Mouse (Mus musculus): Measurements from ENCODE around the gene Galt.
"Not testable (repeated sequence)": the region's sequence is repeated elsewhere in the genome, so short reads cannot be mapped to it uniquely, and the experiment has no call there.

Gene Galt

DNA sequence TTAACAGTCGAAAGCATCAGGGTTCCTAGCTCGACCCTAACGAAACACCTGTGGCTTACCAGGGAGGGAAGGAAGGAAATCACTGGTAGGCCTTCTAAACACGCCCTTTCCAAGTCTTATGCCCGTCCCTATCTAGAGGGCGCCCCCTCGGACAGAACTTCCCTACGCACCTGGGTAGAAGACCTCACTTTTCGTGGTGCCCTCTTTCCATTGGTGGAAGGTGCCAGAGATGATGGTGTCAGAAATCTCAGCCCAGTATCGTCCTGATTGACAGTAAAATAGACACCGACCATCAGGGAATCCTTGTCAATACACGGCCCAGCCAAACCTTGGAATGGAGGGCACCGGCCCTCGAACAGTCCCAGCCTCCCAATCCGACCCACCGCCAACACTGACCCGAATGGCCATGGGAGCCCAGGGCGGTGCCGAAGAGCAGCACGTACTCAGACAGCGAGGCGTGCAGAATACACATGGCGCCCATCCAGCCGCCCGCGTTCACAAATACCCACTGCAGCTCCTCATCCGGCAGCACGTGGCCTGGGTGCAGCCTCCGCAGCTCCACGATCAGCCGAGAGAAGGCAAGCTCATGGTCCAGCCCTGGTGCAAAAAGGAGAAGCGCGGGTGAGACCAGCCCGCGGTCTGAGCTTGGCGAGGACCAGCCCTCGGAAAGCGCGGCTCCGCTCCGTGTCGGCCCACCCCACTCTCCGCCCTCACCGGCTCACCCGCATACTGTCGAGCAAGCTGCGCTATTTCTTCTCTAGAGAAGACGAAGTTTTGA is 14.5 kb upstream of the Galt start:
- no peak for DNase-seq (ENCODE audit: low spot score in 2 of 2)

DNA sequence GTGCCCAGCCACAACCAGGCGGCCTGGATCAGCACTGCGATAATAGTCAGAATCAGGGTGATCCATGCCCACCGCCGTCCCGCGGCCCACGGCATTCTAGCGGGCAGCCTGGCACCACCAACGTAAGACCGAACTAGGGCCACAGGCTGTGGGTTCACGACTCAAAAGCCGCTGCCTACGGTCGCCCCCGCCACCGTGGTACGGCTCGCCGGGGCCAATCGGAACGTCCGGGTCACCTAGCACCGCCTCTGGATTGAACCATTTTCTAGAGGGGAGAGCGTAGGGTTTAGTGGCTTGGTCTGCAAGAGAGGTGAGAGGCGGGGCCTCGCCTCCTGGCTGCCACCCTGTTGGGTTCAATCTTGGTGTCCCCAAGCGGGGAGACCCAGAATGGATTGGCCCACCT is 13.9 kb upstream of the Galt start:
- DNase-seq (ENCODE audit: low spot score in 2 of 2), result peak; percentile 78 to 82

GRCm38 (mm10) chr4:41744131-41744530 is 10.9 kb upstream of the Galt start:
- DNase-seq (ENCODE audit: low spot score in 2 of 2), result no peak

DNA sequence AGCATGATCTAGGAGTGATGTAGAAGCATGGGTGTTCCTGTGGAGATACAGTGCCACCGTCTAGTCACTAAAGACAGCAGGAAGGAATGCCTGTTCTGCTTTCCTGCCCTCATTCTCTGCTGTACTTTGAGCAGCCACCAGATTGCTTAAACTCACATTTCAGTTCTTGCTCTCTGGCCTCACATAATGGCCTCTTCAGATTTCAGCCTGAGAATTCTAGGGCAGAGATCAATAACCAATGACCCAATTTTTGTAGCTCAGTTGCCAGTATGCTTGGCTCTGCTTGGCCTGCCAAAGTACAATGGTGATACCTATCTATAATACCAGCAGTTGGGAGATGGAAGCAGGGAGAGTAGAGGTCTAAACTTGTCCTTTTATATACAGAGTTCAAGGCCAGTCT is 10.0 kb upstream of the Galt start:
- DNase-seq (ENCODE audit: low spot score in 2 of 2), result no peak

DNA sequence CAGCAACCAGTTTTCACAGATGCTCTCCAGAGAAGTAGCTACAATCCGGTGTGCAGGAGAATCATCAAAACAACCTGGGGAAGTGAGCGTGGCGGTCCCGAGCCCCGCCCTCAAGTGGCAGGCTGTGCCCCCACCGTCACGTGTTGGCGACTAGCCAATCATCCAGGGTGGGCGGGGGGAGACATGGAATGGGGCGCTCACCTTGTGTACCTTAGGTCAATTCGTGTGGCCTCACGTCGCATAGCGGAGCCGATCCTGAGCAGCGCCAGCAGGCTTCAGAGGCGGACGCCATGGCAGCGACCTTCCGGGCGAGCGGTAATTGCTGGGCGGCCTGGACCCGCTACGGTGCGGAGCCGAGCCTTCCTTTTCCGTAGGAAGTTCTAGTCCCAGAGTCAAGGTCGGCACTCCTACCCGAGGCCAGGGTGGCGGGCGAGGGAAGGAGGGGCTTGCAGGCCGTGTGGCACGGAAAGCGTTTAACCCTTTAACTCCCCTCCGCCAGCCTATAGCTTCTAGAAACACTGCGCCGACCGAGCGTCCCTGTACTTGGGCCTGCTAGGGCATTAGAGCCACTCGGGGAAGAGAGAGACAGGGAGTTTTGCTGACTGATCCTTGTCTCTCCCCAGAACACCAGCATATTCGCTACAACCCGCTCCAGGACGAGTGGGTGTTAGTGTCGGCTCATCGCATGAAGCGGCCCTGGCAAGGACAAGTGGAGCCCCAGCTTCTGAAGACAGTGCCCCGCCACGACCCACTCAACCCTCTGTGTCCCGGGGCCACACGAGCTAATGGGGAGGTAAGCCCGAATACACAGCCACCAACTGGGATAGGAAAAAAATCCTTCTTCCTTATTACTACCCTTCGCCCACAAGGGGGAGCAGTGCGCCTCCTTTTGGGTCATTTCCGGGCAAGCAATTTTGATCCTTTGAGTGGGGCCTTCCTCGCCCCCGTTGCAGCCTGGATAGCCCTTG is 594 bp downstream of the Galt start, which contains the start of gene Sigmar1:
TSS of gene Sigmar1 (minus strand) at position 820 of the 968 bp plus-strand sequence.
- DNase-seq (ENCODE audit: low spot score in 2 of 2), result peak; percentile 69 to 82

GRCm38 (mm10) chr4:41756440-41756839 is 1.4 kb downstream of the Galt start:
- no peak for DNase-seq (ENCODE audit: low spot score in 2 of 2)

GRCm38 (mm10) chr4:41757321-41757720 is 2.3 kb downstream of the Galt start:
- no peak for DNase-seq (ENCODE audit: low spot score in 2 of 2)

DNA sequence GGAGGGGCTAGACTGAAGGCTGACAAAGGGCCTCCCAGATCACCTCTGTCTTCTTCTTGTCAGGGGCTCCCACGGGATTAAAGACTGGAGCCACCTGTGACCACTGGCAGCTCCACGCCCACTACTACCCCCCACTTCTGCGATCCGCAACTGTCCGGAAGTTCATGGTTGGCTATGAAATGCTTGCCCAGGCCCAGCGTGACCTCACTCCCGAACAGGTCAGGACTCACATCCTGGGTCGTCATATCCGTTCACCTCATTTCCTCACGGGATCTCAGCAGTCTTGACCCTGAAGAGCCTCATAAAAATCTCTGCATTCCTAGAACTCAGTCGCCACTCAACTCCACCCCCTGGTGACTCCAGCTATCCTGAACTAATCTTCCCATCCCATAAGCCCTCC is 3.0 kb downstream of the Galt start:
- no peak for DNase-seq (ENCODE audit: low spot score in 2 of 2)

- no peak for DNase-seq (ENCODE audit: low spot score in 2 of 2)
Measured at GRCm38 (mm10) chr4:41758701-41759100, 3.7 kb downstream of the Galt start.

DNA sequence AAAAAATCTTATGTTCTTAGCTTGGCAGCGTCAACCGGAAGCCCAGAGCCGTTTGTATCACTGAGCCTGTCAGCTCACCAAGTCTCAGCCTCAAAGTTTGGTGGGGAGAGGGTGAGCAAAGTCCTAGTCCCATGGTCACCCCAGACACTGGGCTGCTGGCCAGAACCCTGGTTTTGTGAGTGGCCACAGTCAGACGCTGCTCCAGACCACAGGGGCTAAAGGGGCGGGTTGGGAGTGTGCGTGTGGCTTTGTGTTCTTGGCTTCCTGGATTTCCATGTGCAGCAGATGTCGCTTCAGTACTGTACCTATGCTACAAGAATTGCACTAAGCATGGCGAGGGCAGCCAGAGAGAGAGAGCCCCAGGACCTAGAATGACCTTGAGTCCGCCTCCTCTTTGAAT is 4.2 kb downstream of the Galt start:
- DNase-seq (ENCODE audit: low spot score in 2 of 2), result no peak

DNA sequence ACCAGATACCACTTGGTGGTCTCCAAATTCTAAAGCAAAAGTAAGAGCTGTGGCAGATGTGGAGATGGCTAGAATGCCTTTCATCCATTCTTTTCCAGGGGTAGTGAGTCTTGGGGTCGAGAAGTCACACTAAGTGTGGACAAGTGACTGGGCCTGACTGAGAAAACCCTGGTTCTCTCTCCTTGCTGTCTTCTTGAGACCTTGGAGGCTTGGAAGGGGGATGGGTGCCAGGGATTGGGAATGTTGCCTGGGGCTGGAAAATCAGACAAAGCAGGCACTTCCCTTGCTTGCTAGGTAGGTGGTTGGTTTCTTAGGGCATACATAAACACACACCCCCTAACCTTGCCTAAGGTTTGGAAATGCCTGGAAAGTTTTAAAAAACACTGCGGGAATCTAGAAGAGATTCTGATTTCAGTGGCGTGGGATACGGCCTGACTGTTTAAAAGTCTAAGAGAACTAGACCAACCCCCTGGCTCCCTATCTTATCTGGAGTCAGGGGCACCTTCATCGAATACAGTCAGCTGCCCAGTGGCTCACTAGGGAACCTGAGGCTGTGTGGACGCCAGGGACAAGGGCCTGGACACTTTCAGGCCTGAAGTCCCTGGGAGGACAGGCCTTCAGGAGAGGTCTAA is 4.7 kb downstream of the Galt start:
- no peak for DNase-seq (ENCODE audit: low spot score in 2 of 2)

- DNase-seq (ENCODE audit: low spot score in 2 of 2), result peak; percentile 22 to 41
Measured at GRCm38 (mm10) chr4:41760288-41760721, 5.3 kb downstream of the Galt start.

DNA sequence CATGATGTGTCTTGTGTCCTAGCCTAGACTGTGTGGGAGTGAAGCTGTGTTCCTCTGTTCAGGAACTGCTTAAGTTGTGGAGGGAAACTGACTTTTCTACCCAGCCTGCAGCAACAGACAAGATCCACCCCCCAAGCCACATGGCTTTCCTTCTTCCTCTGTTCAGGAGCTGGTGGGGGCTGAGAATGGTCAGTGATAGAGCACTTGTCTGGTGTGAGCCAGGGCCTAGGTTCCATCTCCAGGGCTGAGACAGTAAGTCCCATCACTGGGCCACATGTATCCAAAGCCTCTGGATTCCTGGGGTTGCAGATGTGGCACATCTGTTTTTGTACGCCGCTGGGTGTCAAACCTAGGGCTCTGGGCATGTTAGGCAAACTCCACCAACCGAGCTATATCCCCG is 5.9 kb downstream of the Galt start:
- DNase-seq (ENCODE audit: low spot score in 2 of 2), result no peak

- no peak for DNase-seq (ENCODE audit: low spot score in 2 of 2)
Measured at GRCm38 (mm10) chr4:41761680-41762079, 6.7 kb downstream of the Galt start.

- DNase-seq (ENCODE audit: low spot score in 2 of 2), result no peak
Measured at GRCm38 (mm10) chr4:41762099-41762687, 7.2 kb downstream of the Galt start.

DNA sequence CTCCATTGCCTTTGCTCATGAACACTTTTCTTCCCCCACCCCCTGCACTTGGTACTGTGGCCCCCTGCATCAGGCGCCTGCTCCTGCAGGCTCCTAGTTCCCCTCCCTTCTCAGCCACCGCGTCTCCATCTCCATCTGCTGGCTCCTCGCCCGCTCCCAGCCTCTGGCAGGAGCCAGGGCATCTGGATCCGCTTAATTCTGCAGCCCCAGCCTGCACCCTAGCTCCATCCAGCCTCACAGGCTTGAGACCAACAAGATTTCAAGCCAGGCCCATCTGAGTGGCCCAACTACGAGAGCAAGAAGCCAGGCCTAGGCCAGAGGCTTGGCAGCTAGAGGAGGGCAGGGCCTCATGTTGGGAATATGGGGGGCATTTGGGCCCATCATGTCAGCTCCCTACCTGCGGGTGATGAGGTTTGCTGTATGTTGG is 7.7 kb downstream of the Galt start:
- not testable (repeated sequence) for DNase-seq (ENCODE audit: low spot score in 2 of 2)

GRCm38 (mm10) chr4:41763176-41763575 is 8.1 kb downstream of the Galt start:
- not testable (repeated sequence) for DNase-seq (ENCODE audit: low spot score in 2 of 2)

- DNase-seq (ENCODE audit: low spot score in 2 of 2), result not testable (repeated sequence)
Measured at GRCm38 (mm10) chr4:41767301-41767700, 12.3 kb downstream of the Galt start.

DNA sequence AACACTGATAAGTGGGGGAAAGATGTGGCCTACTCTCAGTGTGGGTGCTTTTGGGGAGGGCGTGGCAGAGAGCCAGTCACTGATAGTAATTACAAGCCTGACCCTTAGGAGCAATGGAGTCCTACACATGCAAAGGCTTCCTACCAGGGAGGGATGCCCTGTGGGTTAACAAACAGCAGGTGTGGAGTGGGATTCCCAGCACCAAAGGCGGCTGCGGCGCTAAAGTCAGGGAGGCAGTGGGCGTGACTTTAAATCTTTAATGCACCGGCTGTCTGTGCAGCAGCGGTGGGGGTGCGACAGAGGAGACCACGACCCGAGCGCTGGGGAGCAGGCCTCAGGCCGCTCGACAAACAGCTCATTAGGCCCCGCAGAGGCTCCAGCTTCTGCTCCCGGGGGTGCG is 17.9 kb downstream of the Galt start:
- DNase-seq (ENCODE audit: low spot score in 2 of 2), result not testable (repeated sequence)

DNA sequence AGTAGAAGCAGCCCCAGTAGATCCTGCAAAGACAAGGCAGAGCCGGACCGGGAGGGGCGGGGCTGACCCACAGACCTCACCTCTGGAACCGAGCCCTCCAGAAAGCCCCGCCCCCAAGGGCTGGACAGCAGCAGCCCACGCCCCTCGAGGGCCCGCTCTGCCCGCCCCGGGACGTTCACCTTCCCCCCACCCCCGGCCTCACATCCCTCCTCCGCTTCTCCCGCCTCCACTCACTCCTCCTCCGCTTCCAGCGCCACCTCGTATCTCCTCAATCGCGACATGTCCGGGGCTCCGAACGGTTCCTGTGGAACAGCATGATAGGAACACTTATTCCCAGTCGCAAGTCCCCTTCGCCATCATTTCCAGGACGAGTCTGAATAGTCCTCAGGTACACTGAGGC is 18.5 kb downstream of the Galt start:
- peak; percentile 21 to 25 for DNase-seq (ENCODE audit: low spot score in 2 of 2)

GRCm38 (mm10) chr4:41774002-41774401 is 19.0 kb downstream of the Galt start, which contains the start of gene Ccl27a:
TSS of gene Ccl27a (minus strand) at chr4:41774247.
- peak; percentile 35 to 65 for DNase-seq (ENCODE audit: low spot score in 2 of 2)
